Mouse (Mus musculus): ENCODE data around the gene Letmd1.

GRCm38 (mm10) chr15:100458055-100458454 is 10.8 kb upstream of the Letmd1 start:
- TF ChIP-seq CTCF (IDR thresholded peaks at IDR 0.05; ENCODE audit: low read depth, low read length) = no peak
- TF ChIP-seq POLR2A (IDR thresholded peaks at IDR 0.05; ENCODE audit: borderline replicate concordance, low read depth, low read length) = no peak
